Mouse (Mus musculus): Measurements from ENCODE around the gene Mpp2. TPM values are rescaled to one million over a fixed set of nuclear protein-coding genes. Genes with fewer than 3 reads are reported as not detected.

Mpp2 gene
- 21.2 and 24.5 TPM in 2 replicates for polyA plus RNA-seq (2012)

DNA sequence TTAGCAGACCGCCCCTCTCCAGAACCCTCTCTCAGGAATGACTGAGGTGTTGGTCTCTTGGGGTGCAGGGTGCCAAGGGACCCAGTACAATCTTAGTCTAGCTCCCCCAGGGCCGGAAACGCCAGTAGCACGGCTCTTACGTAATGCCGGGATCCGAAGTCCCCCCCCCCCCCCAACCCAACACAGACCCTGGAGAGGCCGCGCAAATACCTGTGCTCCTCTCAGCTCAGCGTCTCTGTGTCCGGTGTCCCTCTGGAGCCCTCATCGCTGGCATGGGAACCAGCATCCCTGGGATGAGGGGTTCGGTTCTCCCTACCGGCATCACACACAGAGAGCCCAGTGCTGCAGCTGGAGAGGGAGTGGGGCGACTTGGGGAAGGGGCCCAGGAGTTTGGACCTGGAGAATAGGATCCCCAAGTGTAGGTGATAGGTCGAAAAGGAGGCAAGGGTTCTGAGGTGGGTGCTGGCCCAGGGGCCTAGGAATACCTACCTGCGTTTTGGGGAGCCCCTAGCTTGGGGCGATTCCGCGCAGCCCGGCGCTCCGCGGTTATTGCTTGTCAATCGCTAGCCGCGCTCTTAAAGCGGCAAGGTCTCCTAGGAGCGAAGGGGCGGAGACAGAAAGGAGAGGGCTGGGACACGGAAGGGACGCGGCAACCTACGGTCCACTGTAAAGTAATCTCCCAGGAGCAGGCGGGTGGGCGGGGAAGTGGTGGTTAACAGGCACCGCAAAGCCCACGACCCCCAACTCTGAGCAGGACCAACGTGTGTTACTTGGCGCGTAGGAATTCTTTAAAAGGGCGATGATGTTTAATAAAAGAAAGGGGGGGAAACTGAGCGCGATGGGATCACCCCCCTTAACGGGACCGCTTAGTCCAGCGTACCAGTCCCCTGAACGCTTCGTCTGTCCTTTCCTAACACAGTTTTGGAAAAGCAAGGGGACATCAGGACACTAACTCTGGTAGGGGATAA lies at the start of gene Mpp2:
TSS of gene Mpp2 (minus strand) at position 585 of the 968 bp plus-strand sequence.
- H3K4me3 ChIP-seq (replicated peaks) = peak within 1 kb of the TSS; percentile 90
- no peaks in the 10 kb centered on the region for H3K27me3 ChIP-seq (ENCODE audit: control insufficient read depth)
- peaks cover 4% of the 10 kb centered on the region; the same call in 1 of the 2 replicates for H3K9me3 ChIP-seq (ENCODE audit: control insufficient read depth, low read length)
- TF ChIP-seq TAL1 (IDR thresholded peaks at IDR 0.05; ENCODE audit: low read length) (peak; percentile 67), GATA1 (IDR thresholded peaks at IDR 0.05; ENCODE audit: low read length) (0 out of 2 replicates have a peak, but pooled peaks have one; percentile 7)
- peaks cover 32% of the 10 kb centered on the region for H3K36me3 ChIP-seq (ENCODE audit: control insufficient read depth)
- H3K4me1 ChIP-seq (ENCODE audit: control insufficient read depth) = peaks cover 81% of the 10 kb centered on the region

DNA sequence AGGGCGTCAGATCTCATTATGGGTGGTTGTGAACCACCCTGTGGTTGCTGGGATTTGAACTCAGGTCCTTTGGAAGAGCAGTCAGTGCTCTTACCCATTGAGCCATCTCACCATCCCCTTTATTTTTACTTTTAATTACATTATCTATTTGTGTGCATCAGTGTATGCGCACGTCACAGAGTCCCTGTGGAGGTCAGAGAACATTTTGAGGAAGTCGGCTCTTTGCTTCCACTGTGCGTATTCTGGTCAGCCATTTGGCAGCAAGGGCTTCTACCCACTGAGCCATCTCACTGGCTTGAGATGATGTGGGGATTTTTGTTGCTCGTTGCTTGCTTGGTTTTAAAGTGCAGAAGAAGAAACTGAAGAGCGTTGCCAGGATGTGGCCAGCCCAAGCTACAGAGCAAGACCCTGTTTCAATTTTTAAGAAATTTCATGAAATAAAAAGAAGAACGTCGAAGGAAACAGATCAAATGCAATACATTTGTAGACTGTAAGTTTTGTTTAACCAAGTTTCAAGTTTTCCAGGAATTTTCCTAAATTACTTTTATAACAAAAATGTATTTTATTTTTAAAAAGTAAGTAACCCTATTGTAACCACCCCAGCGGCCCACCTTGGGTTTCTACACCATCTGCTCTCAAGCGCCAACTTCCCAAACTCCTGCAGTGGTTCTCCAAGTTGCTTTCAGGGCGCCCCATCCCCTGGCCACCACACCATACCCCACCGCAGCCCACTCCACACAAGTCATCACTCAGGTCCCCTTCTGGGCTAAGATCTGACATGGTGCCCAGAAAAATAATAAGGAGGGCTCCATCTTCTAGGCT lies 49.5 kb upstream of the Mpp2 start:
- Histone ChIP-seq H3K4me3 (replicated peaks) (no peak overlapping the region), H3K36me3 (ENCODE audit: control insufficient read depth) (no peaks in the 10 kb centered on the region), H3K4me1 (ENCODE audit: control insufficient read depth) (peaks cover 5% of the 10 kb centered on the region), H3K27me3 (ENCODE audit: control insufficient read depth) (peaks cover 35% of the 10 kb centered on the region), H3K9me3 (ENCODE audit: control insufficient read depth, low read length) (no peaks in the 10 kb centered on the region)
- no peak for TF ChIP-seq GATA1 (IDR thresholded peaks at IDR 0.05; ENCODE audit: low read length)
- TF ChIP-seq TAL1 (IDR thresholded peaks at IDR 0.05; ENCODE audit: low read length) = no peak

DNA sequence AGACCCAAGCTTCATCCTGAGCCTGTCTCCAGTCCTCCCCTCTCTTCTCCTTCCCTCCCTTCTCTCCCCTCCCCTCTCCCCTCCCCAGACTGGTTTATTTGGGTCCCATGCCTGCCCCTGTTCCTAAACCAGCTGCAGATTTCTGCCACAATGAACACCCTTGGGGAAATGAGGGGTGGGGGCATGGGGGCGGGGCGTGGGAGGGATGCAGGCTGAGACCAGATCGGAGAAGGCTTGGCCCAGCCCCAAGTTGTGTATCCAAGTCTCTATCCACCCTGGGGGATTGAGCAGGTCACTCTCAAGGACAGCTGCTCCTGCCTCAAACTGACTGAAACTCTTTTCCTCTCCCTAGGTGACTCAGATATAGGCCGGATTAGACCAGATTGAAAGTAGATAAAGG lies 46.2 kb upstream of the Mpp2 start:
- TF ChIP-seq TAL1 (IDR thresholded peaks at IDR 0.05; ENCODE audit: low read length) (no peak), GATA1 (IDR thresholded peaks at IDR 0.05; ENCODE audit: low read length) (no peak)
- Histone ChIP-seq H3K27me3 (ENCODE audit: control insufficient read depth) (peaks cover 32% of the 10 kb centered on the region), H3K4me3 (replicated peaks) (no peak overlapping the region), H3K36me3 (ENCODE audit: control insufficient read depth) (no peaks in the 10 kb centered on the region), H3K4me1 (ENCODE audit: control insufficient read depth) (peaks cover 25% of the 10 kb centered on the region), H3K9me3 (ENCODE audit: control insufficient read depth, low read length) (no peaks in the 10 kb centered on the region)

DNA sequence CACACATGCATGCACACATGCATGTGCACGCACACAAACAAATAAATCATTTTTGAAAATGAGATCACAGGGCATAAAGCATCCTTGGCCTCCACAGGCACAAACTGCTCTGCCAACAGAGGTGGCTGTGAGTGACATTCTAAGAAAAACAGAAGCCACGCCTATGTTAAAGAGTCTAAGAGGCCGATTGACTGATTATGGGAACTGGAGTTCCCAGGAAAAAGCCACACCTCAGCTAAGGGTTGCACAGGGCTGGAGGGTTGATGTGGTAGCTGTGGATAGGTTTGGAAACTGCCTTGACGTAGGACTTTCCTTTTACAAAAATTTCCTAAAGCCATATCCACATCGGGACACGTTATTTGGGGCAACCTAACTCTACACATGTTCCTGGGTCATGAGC lies 29.1 kb upstream of the Mpp2 start:
- H3K36me3 ChIP-seq (ENCODE audit: control insufficient read depth) = no peaks in the 10 kb centered on the region
- TF ChIP-seq TAL1 (IDR thresholded peaks at IDR 0.05; ENCODE audit: low read length) (no peak), GATA1 (IDR thresholded peaks at IDR 0.05; ENCODE audit: low read length) (no peak)
- H3K4me3 ChIP-seq (replicated peaks) = no peak overlapping the region
- H3K9me3 ChIP-seq (ENCODE audit: control insufficient read depth, low read length) = peaks cover 5% of the 10 kb centered on the region
- H3K27me3 ChIP-seq (ENCODE audit: control insufficient read depth) = peaks cover 14% of the 10 kb centered on the region
- peaks cover 30% of the 10 kb centered on the region for H3K4me1 ChIP-seq (ENCODE audit: control insufficient read depth)

DNA sequence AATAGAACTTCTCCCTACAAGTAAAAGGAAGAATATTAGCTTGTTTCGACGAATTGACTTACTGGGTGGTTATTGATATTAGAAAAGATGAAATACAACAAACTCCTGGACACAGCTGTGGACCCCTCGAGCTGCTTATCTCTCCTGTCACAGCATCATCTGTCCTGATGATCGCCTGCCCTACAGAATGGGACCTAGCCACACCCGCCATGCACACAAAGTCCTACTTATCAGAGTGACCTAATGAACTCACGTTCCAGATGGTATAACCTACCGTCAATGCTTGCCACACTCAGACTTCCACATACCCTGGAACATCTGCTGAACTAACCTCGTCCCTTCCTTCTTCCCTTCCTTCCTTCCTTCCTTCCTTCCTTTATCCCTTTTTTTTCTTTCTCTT lies 27.9 kb upstream of the Mpp2 start:
- H3K9me3 ChIP-seq (ENCODE audit: control insufficient read depth, low read length) = peaks cover 5% of the 10 kb centered on the region
- H3K4me3 ChIP-seq (replicated peaks) = no peak overlapping the region
- H3K4me1 ChIP-seq (ENCODE audit: control insufficient read depth) = peaks cover 30% of the 10 kb centered on the region
- peaks cover 21% of the 10 kb centered on the region for H3K27me3 ChIP-seq (ENCODE audit: control insufficient read depth)
- TF ChIP-seq TAL1 (IDR thresholded peaks at IDR 0.05; ENCODE audit: low read length) (no peak), GATA1 (IDR thresholded peaks at IDR 0.05; ENCODE audit: low read length) (no peak)
- H3K36me3 ChIP-seq (ENCODE audit: control insufficient read depth) = no peaks in the 10 kb centered on the region

DNA sequence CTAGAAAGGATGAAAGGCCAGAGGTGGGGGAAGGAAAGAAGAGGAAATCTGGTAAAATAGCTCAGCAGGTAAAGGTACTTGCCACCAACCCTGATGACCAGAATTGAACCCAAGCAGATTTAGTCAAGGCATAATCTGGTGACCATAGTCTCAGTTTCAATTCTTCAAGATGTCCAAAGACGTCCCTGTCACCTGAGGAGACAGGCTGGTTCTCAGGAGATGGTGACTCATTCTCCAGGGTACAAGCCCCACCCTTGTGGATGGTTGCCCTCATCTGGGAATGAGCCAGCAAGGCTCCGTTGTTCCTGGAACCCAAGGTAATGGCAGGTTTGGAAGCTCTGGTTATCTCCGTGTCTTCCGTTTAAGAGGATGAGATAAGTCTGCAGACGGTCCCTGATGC lies 23.3 kb upstream of the Mpp2 start:
- TF ChIP-seq GATA1 (IDR thresholded peaks at IDR 0.05; ENCODE audit: low read length) = no peak
- no peak for TF ChIP-seq TAL1 (IDR thresholded peaks at IDR 0.05; ENCODE audit: low read length)
- Histone ChIP-seq H3K27me3 (ENCODE audit: control insufficient read depth) (peaks cover 64% of the 10 kb centered on the region), H3K9me3 (ENCODE audit: control insufficient read depth, low read length) (peaks cover 4% of the 10 kb centered on the region; the same call in 1 of the 2 replicates), H3K4me1 (ENCODE audit: control insufficient read depth) (peaks cover 10% of the 10 kb centered on the region), H3K4me3 (replicated peaks) (no peak overlapping the region), H3K36me3 (ENCODE audit: control insufficient read depth) (no peaks in the 10 kb centered on the region)

DNA sequence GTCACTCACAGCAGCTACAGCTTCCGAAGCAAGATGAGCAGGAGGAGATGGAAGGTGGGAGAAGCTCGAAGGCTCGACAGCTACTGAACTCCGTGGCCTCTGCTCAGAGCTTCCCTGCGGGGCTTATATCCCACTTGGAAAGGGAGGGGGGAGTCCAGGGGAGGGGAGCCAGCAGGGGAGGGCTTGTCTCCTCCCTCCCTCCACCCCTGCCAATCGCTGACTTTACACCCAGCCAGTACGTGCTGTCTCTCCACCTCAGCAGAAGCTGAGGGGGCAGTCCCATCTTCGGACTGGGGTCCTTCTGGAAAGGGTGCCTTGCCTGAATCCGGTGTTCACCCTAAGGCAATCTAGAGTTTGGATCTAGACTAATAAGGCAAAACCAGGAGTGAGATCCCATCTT lies 19.4 kb upstream of the Mpp2 start, which contains the start of gene Pyy:
TSS of gene Pyy (minus strand) at position 101 of the 400 bp plus-strand sequence.
- H3K4me3 ChIP-seq (replicated peaks) = no peak within 1 kb of the TSS
- H3K36me3 ChIP-seq (ENCODE audit: control insufficient read depth) = no peaks in the 10 kb centered on the region
- peaks cover 89% of the 10 kb centered on the region for H3K27me3 ChIP-seq (ENCODE audit: control insufficient read depth)
- peaks cover 8% of the 10 kb centered on the region for H3K4me1 ChIP-seq (ENCODE audit: control insufficient read depth)
- peaks cover 4% of the 10 kb centered on the region; the same call in 1 of the 2 replicates for H3K9me3 ChIP-seq (ENCODE audit: control insufficient read depth, low read length)
- TF ChIP-seq TAL1 (IDR thresholded peaks at IDR 0.05; ENCODE audit: low read length) (no peak), GATA1 (IDR thresholded peaks at IDR 0.05; ENCODE audit: low read length) (no peak)

DNA sequence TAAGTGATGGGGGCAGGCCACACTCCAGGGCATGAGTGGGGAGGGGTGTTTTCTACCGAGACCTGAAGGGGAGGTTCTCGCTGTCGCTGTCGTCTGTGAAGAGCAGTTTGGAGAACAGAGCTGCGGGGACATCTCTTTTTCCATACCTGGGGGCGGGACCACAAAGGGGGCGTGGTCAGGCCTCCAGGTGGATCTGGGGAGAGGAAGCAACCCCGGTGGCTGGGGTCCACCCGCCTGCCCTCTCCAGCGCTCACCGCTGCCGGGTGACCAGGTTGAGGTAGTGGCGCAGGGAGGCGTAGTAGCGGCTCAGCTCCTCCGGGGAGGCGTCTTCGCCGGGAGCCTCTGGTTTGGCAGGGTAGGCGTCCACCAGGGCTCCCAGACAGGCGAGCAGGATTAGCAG lies 18.6 kb upstream of the Mpp2 start:
- Histone ChIP-seq H3K27me3 (ENCODE audit: control insufficient read depth) (peaks cover 95% of the 10 kb centered on the region), H3K4me1 (ENCODE audit: control insufficient read depth) (peaks cover 16% of the 10 kb centered on the region), H3K36me3 (ENCODE audit: control insufficient read depth) (no peaks in the 10 kb centered on the region), H3K4me3 (replicated peaks) (no peak overlapping the region), H3K9me3 (ENCODE audit: control insufficient read depth, low read length) (peaks cover 4% of the 10 kb centered on the region; the same call in 1 of the 2 replicates)
- TF ChIP-seq TAL1 (IDR thresholded peaks at IDR 0.05; ENCODE audit: low read length) (no peak), GATA1 (IDR thresholded peaks at IDR 0.05; ENCODE audit: low read length) (no peak)
